21 mouse cellular contexts compared by ENCODE assay signal in genomic region chr3:152061145-152061544, GRCm38 (mm10).
DNase-seq lines count a peak whose midpoint lies in the region; ATAC-seq and TF ChIP-seq lines count a peak whose summit lies in the region.
"Had no signal": no experiment of that assay in that cellular context is flagged by ENCODE, and none has a peak within 500 bp of the region (broad histone marks: within the 10 kb centered on the region; RNA-seq: fewer than 3 reads in every experiment).

No protein-coding gene starts in this region.

- no peak for TF ChIP-seq POLR2A in kidney, adult 2 months (IDR thresholded peaks at IDR 0.05; ENCODE audit: low read depth, low read length)
- TF ChIP-seq POLR2A in brain, embryonic 14.5 days (IDR thresholded peaks at IDR 0.05; ENCODE audit: borderline replicate concordance, extremely low read depth, insufficient read depth, insufficient read length, poor library complexity, severe bottlenecking) = no peak

- no peaks in the 10 kb centered on the region for H3K36me3 ChIP-seq in heart, embryonic 11.5 days (ENCODE audit: control insufficient read depth, insufficient read depth, low read length)
- H3K36me3 ChIP-seq in kidney, adult 2 months (ENCODE audit: control insufficient read depth, insufficient read depth, low read length) = no peaks in the 10 kb centered on the region
- H3K36me3 ChIP-seq in kidney, embryonic 14.5 days (ENCODE audit: control insufficient read depth, insufficient read depth, low read length) = no peaks in the 10 kb centered on the region
- no peaks in the 10 kb centered on the region for H3K36me3 ChIP-seq in forebrain, postnatal 0 days (ENCODE audit: insufficient read depth)
- H3K36me3 ChIP-seq: embryonic facial prominence, embryonic 15.5 days; intestine, embryonic 15.5 days had no signal

- H3K4me3 ChIP-seq in heart, embryonic 11.5 days (ENCODE audit: low read depth, low read length) = no peak overlapping the region
- no peak overlapping the region for H3K4me3 ChIP-seq in kidney, adult 2 months (ENCODE audit: insufficient read depth, low read depth, low read length)
- no peak overlapping the region for H3K4me3 ChIP-seq in kidney, embryonic 14.5 days (ENCODE audit: low read length)
- no peak overlapping the region for H3K4me3 ChIP-seq in forebrain, postnatal 0 days (ENCODE audit: low read depth, low read length)
- H3K4me3 ChIP-seq: embryonic facial prominence, embryonic 15.5 days; erythroblast, embryonic 14.5 days; gastrocnemius, adult 2 months; intestine, embryonic 15.5 days had no signal

- H3K4me1 ChIP-seq in heart, embryonic 11.5 days (ENCODE audit: control insufficient read depth, insufficient read depth, low read length) = no peaks in the 10 kb centered on the region; the same call in 1 of the 2 replicates
- peaks cover 5% of the 10 kb centered on the region; the same call in 1 of the 2 replicates for H3K4me1 ChIP-seq in kidney, adult 2 months (ENCODE audit: control insufficient read depth, insufficient read depth, low read length)
- H3K4me1 ChIP-seq in kidney, embryonic 14.5 days (ENCODE audit: control insufficient read depth, insufficient read depth, low read length) = no peaks in the 10 kb centered on the region
- H3K4me1 ChIP-seq in forebrain, postnatal 0 days (ENCODE audit: insufficient read depth) = no peaks in the 10 kb centered on the region
- H3K4me1 ChIP-seq: embryonic facial prominence, embryonic 15.5 days; intestine, embryonic 15.5 days had no signal

- ATAC-seq in heart, embryonic 11.5 days (replicated peaks; ENCODE audit: insufficient number of reproducible peaks, low FRiP score, low TSS enrichment) = no peak
- no peak for ATAC-seq in kidney, embryonic 14.5 days (ENCODE audit: low FRiP score, low TSS enrichment)
- no peak for ATAC-seq in forebrain, postnatal 0 days
- ATAC-seq: intestine, embryonic 15.5 days had no signal

- peaks cover 2% of the 10 kb centered on the region for H3K27me3 ChIP-seq in heart, embryonic 11.5 days (ENCODE audit: control insufficient read depth, insufficient read depth, low read length)
- no peaks in the 10 kb centered on the region for H3K27me3 ChIP-seq in kidney, adult 2 months (replicated peaks; ENCODE audit: control insufficient read depth, insufficient read depth, low read length)
- H3K27me3 ChIP-seq in kidney, embryonic 14.5 days (ENCODE audit: control insufficient read depth, insufficient read depth, low read length) = no peaks in the 10 kb centered on the region
- no peaks in the 10 kb centered on the region for H3K27me3 ChIP-seq in forebrain, postnatal 0 days (ENCODE audit: insufficient read depth, low read length)
- H3K27me3 ChIP-seq: intestine, embryonic 15.5 days had no signal

- no peak overlapping the region for H3K9ac ChIP-seq in heart, embryonic 11.5 days (ENCODE audit: low read depth, low read length)
- no peak overlapping the region for H3K9ac ChIP-seq in kidney, embryonic 14.5 days (ENCODE audit: low read depth, low read length)
- H3K9ac ChIP-seq in forebrain, postnatal 0 days = no peak overlapping the region
- H3K9ac ChIP-seq: embryonic facial prominence, embryonic 15.5 days; intestine, embryonic 15.5 days had no signal

- H3K4me2 ChIP-seq in heart, embryonic 11.5 days = no peak overlapping the region
- no peak overlapping the region for H3K4me2 ChIP-seq in kidney, embryonic 14.5 days (replicated peaks; ENCODE audit: low read depth, low read length)
- no peak overlapping the region for H3K4me2 ChIP-seq in forebrain, postnatal 0 days (ENCODE audit: low read depth)
- H3K4me2 ChIP-seq: embryonic facial prominence, embryonic 15.5 days; intestine, embryonic 15.5 days had no signal

- WGBS in heart, embryonic 11.5 days (ENCODE audit: insufficient replicate concordance) = 87% methylated on average over 5 of the region's 5 CpGs
- 80% methylated on average over 5 of the region's 5 CpGs for WGBS in kidney, adult 2 months
- 93% methylated on average over 5 of the region's 5 CpGs for WGBS in kidney, embryonic 14.5 days
- 50% methylated on average over 5 of the region's 5 CpGs for WGBS in forebrain, postnatal 0 days

- no peak for TF ChIP-seq CTCF in kidney, adult 2 months (conservative IDR thresholded peaks at IDR 0.05; ENCODE audit: insufficient read depth, insufficient read length, low read depth, low read length)
- no peak for TF ChIP-seq CTCF in brain, embryonic 14.5 days (IDR thresholded peaks at IDR 0.05; ENCODE audit: borderline replicate concordance, extremely low read depth, insufficient read depth, insufficient read length)
- TF ChIP-seq CTCF in forebrain, postnatal 0 days (IDR thresholded peaks at IDR 0.05; ENCODE audit: low read depth) = no peak

- no peak overlapping the region for H3K27ac ChIP-seq in heart, embryonic 11.5 days (ENCODE audit: low read depth, low read length)
- H3K27ac ChIP-seq in kidney, adult 2 months (ENCODE audit: insufficient read depth, low read depth, low read length) = peak overlapping the region; percentile 1; the same call in 1 of the 2 replicates
- no peak overlapping the region for H3K27ac ChIP-seq in kidney, embryonic 14.5 days (ENCODE audit: low read depth, low read length)
- H3K27ac ChIP-seq in forebrain, postnatal 0 days (ENCODE audit: low read depth, low read length) = no peak overlapping the region
- H3K27ac ChIP-seq: embryonic facial prominence, embryonic 15.5 days; gastrocnemius, adult 2 months; intestine, embryonic 15.5 days had no signal

- H3K9me3 ChIP-seq in heart, embryonic 11.5 days (replicated peaks; ENCODE audit: control insufficient read depth, low read length) = no peaks in the 10 kb centered on the region
- H3K9me3 ChIP-seq in kidney, embryonic 14.5 days (ENCODE audit: control insufficient read depth, low read length) = no peaks in the 10 kb centered on the region
- H3K9me3 ChIP-seq in forebrain, postnatal 0 days (ENCODE audit: low read length) = no peaks in the 10 kb centered on the region
- H3K9me3 ChIP-seq: embryonic facial prominence, embryonic 15.5 days; intestine, embryonic 15.5 days had no signal

- peak; percentile 62 for DNase-seq in heart, adult 11 months
- peak; percentile 31 for DNase-seq in kidney, adult 2 months
- DNase-seq in brain, embryonic 14.5 days (ENCODE audit: low read depth) = peak; percentile 86
- DNase-seq in forebrain, postnatal 0 days = peak; percentile 10
- no peak for DNase-seq in thymus, adult 18-20 months
- DNase-seq: adrenal gland, adult 8-10 months; adrenal gland, postnatal 36 days; cerebellum, adult 11 months; cerebellum, adult 8-10 months; cerebellum, postnatal 14 days; embryo, embryonic 11 days; gastrocnemius, adult 2 months; gastrocnemius, postnatal 25 days; heart, postnatal 10 days; heart, postnatal 4 days; kidney, adult 8-10 months had no signal

Comparison
In these comparisons a context has a peak if more than half of its experiments do, and no peak if none do; other contexts are left out.
1. DNase-seq: peak in heart, adult 11 months (single experiment), kidney, adult 2 months (single experiment), brain, embryonic 14.5 days (single experiment) and forebrain, postnatal 0 days (single experiment); none in thymus, adult 18-20 months (0 of 2).